Mouse (Mus musculus) heart, embryonic 16.5 days (tissue): Measurements from ENCODE around the gene Tceanc2. TPM values are rescaled to one million over a fixed set of nuclear protein-coding genes. Genes with fewer than 3 reads are reported as not detected.

Experiments used
- ATAC-seq: fragments of 200-750 bp; cut with Nextera tagmentation; replicated peaks from 2 replicates; pipeline ENCODE4 v1.8.0; 2017; ENCODE audit warnings: moderate number of reproducible peaks; ENCODE audit not compliant: insufficient read depth, low FRiP score; ENCODE audit errors: extremely low read depth
- H3K27ac ChIP-seq: fragments of 300-500 bp; sonication (generic); 2 replicates; pipeline ENCODE4 v1.5.1; 2014; ENCODE audit warnings: mild to moderate bottlenecking, low read length, control low read depth, moderate library complexity
- H3K27me3 ChIP-seq: fragments of 300-500 bp; sonication (generic); 2 replicates; pipeline ENCODE4 v1.6.1; 2014; ENCODE audit warnings: low read length, mixed read lengths; ENCODE audit not compliant: control insufficient read depth, insufficient read depth
- H3K36me3 ChIP-seq: fragments of 300-500 bp; sonication (generic); 2 replicates; pipeline ENCODE4 v1.6.1; 2014; ENCODE audit not compliant: control insufficient read depth, insufficient read depth
- H3K4me1 ChIP-seq: fragments of 300-500 bp; sonication (generic); 2 replicates; pipeline ENCODE4 v1.6.1; 2014; ENCODE audit warnings: low read length, mixed read lengths; ENCODE audit not compliant: control insufficient read depth, insufficient read depth
- H3K4me2 ChIP-seq: fragments of 300-500 bp; sonication (generic); 2 replicates; pipeline ENCODE4 v1.6.1; 2014; ENCODE audit warnings: low read depth, mild to moderate bottlenecking, control low read depth, low read length
- H3K4me3 ChIP-seq: fragments of 300-500 bp; sonication (generic); 2 replicates; pipeline ENCODE4 v1.5.1; 2014; ENCODE audit warnings: mild to moderate bottlenecking, control low read depth, low read length
- H3K9ac ChIP-seq: fragments of 300-500 bp; sonication (generic); 2 replicates; pipeline ENCODE4 v1.6.1; 2014; ENCODE audit warnings: low read length, control low read depth
- H3K9me3 ChIP-seq: fragments of 300-500 bp; sonication (generic); replicated peaks from 2 replicates; pipeline ENCODE4 v1.6.1; 2016; ENCODE audit warnings: low read length; ENCODE audit not compliant: control insufficient read depth
- WGBS: fragments of 180-500 bp; shearing (Covaris S2); extraction: QIAGEN DNeasy Blood & Tissue Kit; methylation state at CpG from one replicate; pipeline ENCODE4 v1.1.7; 2014; 5-methylcytosine and 5-hydroxymethylcytosine counted together
- polyA plus RNA-seq: library from polyadenylated mRNA; unstranded; fragments of >200 nt; fragmentation: Nextera tagmentation; extraction: Ambion mirVana; gene quantifications from 2 replicates; pipeline ENCODE4 v1.2.1, GENCODE M21; 2015

Tceanc2 gene
- polyA plus RNA-seq, 1 experiment from 2014 or later, result 13.5 TPM

- H3K27ac ChIP-seq, result no peak overlapping the region
- H3K9ac ChIP-seq, result no peak overlapping the region
- no peak overlapping the region for H3K4me3 ChIP-seq
- no peaks in the 10 kb centered on the region for H3K27me3 ChIP-seq
- 41% methylated on average over 9 of the region's 9 CpGs for WGBS
- no peak overlapping the region for H3K4me2 ChIP-seq
- peaks cover 13% of the 10 kb centered on the region for H3K36me3 ChIP-seq
- no peaks in the 10 kb centered on the region for H3K9me3 ChIP-seq
- ATAC-seq, result no peak; the same call in 1 of the 2 replicates
- no peaks in the 10 kb centered on the region for H3K4me1 ChIP-seq
Observed at GRCm38 (mm10) chr4:107163756-107164587, 14.9 kb downstream of the Tceanc2 start.

DNA sequence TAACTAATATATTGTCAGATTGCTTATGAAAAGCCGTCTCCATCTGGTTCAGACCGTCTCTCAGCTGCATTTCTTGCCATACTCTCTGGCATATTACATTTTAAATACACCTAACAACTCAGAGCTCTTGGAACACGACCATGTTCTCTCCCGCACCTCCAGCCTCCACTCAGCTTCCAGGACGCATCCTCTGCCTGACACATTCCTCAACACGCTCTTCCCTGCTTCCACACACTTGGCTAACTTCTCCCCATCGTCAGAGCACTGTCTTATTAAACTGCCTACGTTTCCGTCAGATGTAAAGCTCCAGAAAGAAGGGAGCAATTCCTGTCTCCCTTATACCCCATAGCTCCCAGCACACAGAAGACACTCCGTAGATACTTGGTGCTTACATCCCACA, 15.6 kb downstream of the Tceanc2 start:
- ATAC-seq, result no peak
- H3K4me1 ChIP-seq, result no peaks in the 10 kb centered on the region

GRCm38 (mm10) chr4:107160181-107160580, 18.7 kb downstream of the Tceanc2 start:
- no peak overlapping the region for H3K4me3 ChIP-seq
- WGBS, result 84% methylated on average over 8 of the region's 8 CpGs
- peaks cover 4% of the 10 kb centered on the region for H3K4me1 ChIP-seq
- H3K9me3 ChIP-seq, result no peaks in the 10 kb centered on the region
- no peak overlapping the region for H3K27ac ChIP-seq
- no peak overlapping the region for H3K4me2 ChIP-seq
- H3K27me3 ChIP-seq, result no peaks in the 10 kb centered on the region
- ATAC-seq, result no peak
- H3K9ac ChIP-seq, result no peak overlapping the region
- H3K36me3 ChIP-seq, result peaks cover 7% of the 10 kb centered on the region; the same call in 1 of the 2 replicates

More for the DNA sequence above, 15.6 kb downstream of the Tceanc2 start:
- Histone ChIP-seq H3K27me3 (no peaks in the 10 kb centered on the region), H3K9me3 (no peaks in the 10 kb centered on the region), H3K4me2 (no peak overlapping the region), H3K4me3 (no peak overlapping the region), H3K27ac (no peak overlapping the region), H3K9ac (no peak overlapping the region), H3K36me3 (peaks cover 11% of the 10 kb centered on the region)
- WGBS, result 80% methylated on average over 10 of the region's 10 CpGs

- no peak overlapping the region for H3K9ac ChIP-seq
- peaks cover 4% of the 10 kb centered on the region for H3K4me1 ChIP-seq
- H3K27me3 ChIP-seq, result no peaks in the 10 kb centered on the region
- H3K36me3 ChIP-seq, result peaks cover 5% of the 10 kb centered on the region; the same call in 1 of the 2 replicates
- H3K27ac ChIP-seq, result no peak overlapping the region
- no peaks in the 10 kb centered on the region for H3K9me3 ChIP-seq
- no peak overlapping the region for H3K4me3 ChIP-seq
- no peak for ATAC-seq
- H3K4me2 ChIP-seq, result no peak overlapping the region
- 81% methylated on average over 11 of the region's 11 CpGs for WGBS
Observed at GRCm38 (mm10) chr4:107159166-107159773, 19.6 kb downstream of the Tceanc2 start.

GRCm38 (mm10) chr4:107156983-107157401, 21.9 kb downstream of the Tceanc2 start:
- Histone ChIP-seq H3K4me3 (no peak overlapping the region), H3K9ac (no peak overlapping the region), H3K27ac (no peak overlapping the region), H3K4me2 (no peak overlapping the region), H3K9me3 (no peaks in the 10 kb centered on the region), H3K4me1 (peaks cover 4% of the 10 kb centered on the region), H3K36me3 (peaks cover 5% of the 10 kb centered on the region; the same call in 1 of the 2 replicates), H3K27me3 (no peaks in the 10 kb centered on the region)
- ATAC-seq, result no peak
- WGBS, result 73% methylated on average over 4 of the region's 4 CpGs

DNA sequence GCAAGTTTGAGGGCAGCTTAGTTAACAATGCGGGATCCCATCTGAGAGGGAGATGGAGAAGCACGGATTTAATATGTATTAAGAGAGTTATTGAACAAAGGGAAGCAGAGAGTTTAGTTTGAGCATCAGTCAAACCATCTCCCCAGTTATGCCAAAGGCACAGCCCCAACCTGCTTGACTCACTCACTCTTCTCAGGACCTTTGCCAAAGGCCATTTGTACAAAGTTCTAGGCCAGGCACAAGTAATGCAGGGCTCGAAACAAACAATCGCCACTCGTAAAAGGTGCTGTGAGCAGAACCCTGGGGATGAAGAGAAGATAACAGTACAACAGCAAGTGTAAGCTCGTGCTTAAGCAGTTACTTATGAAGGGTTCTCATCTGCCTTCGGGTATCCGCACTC, 26.3 kb downstream of the Tceanc2 start:
- no peaks in the 10 kb centered on the region for H3K27me3 ChIP-seq
- H3K27ac ChIP-seq, result no peak overlapping the region
- H3K36me3 ChIP-seq, result no peaks in the 10 kb centered on the region
- WGBS, result 87% methylated on average over 8 of the region's 8 CpGs
- H3K9me3 ChIP-seq, result no peaks in the 10 kb centered on the region
- ATAC-seq, result no peak
- no peak overlapping the region for H3K4me3 ChIP-seq
- H3K4me1 ChIP-seq, result peaks cover 4% of the 10 kb centered on the region
- no peak overlapping the region for H3K4me2 ChIP-seq
- H3K9ac ChIP-seq, result no peak overlapping the region

- no peaks in the 10 kb centered on the region for H3K27me3 ChIP-seq
- H3K9ac ChIP-seq, result no peak overlapping the region
- no peak overlapping the region for H3K4me2 ChIP-seq
- H3K4me1 ChIP-seq, result no peaks in the 10 kb centered on the region
- ATAC-seq, result no peak
- H3K4me3 ChIP-seq, result no peak overlapping the region
- no peak overlapping the region for H3K27ac ChIP-seq
- WGBS, result 87% methylated on average over 6 of the region's 6 CpGs
- no peaks in the 10 kb centered on the region for H3K9me3 ChIP-seq
- H3K36me3 ChIP-seq, result peaks cover 10% of the 10 kb centered on the region
Observed at GRCm38 (mm10) chr4:107150991-107151390, 27.9 kb downstream of the Tceanc2 start.

DNA sequence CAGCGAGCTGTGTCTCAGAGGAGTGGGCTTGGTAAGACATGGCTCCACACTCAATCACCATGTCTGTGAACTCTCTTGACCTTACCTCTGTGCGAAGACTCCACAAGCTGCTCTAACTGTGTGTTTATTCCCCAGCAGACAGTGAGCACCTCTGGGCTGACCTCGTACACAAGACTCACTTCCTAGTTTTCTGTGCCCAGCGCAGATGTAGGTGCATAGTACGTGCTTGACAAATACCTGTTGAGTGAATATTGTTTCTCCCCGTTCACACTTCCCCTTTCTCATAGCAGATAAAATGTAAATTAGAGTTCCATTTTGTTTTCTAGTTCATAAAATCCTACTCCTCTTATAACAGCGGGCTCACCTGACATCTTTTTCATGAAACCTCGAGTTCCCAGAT, 35.4 kb downstream of the Tceanc2 start:
- Histone ChIP-seq H3K4me3 (no peak overlapping the region), H3K27me3 (no peaks in the 10 kb centered on the region), H3K4me2 (no peak overlapping the region), H3K9ac (no peak overlapping the region), H3K9me3 (no peaks in the 10 kb centered on the region), H3K36me3 (peaks cover 17% of the 10 kb centered on the region), H3K4me1 (no peaks in the 10 kb centered on the region), H3K27ac (no peak overlapping the region)
- 82% methylated on average over 8 of the region's 8 CpGs for WGBS
- ATAC-seq, result no peak
